Mouse (Mus musculus) granulocyte monocyte progenitor cell, adult 5-6 weeks (primary cell): Measurements from ENCODE around the gene Dirc2. TPM values are rescaled to one million over a fixed set of nuclear protein-coding genes. Genes with fewer than 3 reads are reported as not detected.

Experiments
- ATAC-seq: replicated peaks from 2 replicates; pipeline ENCODE4 v1.8.0; 2016; ENCODE audit warnings: mild to moderate bottlenecking, moderate TSS enrichment, inconsistent platforms; ENCODE audit not compliant: poor library complexity, severe bottlenecking
- total RNA-seq, 2 experiments: library from RNA; stranded (forward) in 1 of 2; stranded (reverse) in 1 of 2; fragments of 200-712, 200-1000 nt in 1 of 2; fragments of >200 nt in 1 of 2; fragmentation: Nextera tagmentation in 1 of 2; gene quantifications; 2 replicates each; pipeline ENCODE4 v1.2.3; 2014 to 2017

The Dirc2 gene
- total RNA-seq, 2 experiments from 2014 or later = 15.8 to 31.7 TPM

- ATAC-seq = peak; percentile 89
Observed at GRCm38 (mm10) chr16:35776737-35777136, 7.6 kb upstream of the Dirc2 start.

GRCm38 (mm10) chr16:35775835-35776234, 6.7 kb upstream of the Dirc2 start:
- ATAC-seq = no peak

DNA sequence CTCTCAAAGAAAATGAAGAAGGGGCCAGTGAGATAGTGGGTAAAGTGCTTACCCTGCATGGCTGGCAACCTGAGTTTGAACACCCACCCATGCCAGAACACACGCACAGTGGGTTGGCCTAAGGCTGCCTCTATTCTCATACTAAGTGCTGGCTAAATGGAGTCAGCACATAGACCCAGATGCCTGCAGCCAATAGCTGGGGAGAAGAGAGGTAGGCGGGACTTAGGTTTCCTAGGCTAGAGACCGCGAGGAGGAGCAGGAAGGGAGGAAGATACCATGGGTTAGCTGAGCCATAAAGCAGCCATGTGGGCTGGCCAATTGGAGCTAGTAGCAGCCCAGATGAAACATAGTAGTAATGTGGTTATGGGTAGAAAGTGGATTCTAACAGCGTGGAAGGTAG, 3.4 kb upstream of the Dirc2 start:
- no peak for ATAC-seq

DNA sequence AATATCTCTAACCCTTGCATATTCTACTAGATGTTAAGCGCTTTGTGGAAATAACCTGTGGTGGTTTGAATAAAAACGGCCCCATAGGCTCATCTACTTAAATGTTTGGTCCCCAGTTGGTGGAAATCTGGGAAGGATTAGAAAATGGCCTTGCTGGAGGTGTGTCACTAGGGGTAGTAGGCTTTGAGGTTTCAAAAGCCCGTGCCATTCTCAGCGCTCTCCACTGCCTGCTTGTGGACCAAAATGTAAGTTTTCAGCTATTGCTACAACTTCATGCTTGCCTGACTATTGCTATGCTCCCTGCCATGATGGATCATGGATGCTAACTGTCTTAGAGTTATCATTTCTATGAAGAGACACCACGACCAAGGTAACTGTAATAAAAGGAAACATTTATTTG, 2.5 kb upstream of the Dirc2 start:
- ATAC-seq = no peak

DNA sequence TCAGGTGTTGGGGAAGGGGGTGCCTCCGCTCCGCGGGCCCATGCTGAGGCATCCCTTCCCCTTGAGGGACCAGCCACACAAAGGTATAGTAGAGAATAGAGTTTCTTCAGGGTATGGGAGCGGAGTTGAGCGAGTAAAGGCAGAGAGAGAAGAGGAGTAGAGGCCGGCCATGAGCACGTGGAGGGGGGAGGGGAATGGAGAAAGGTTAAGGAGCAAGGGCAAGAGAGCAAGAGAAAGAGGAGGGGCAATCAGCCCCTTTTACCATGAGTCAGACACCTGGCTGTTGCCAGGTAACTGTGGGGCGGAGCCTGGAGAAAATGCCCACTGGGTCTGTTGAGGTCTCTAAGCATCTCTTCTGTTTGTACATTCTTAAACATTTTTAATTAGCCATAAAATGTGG, 2.0 kb upstream of the Dirc2 start:
- ATAC-seq = no peak

GRCm38 (mm10) chr16:35769878-35770657, 912 bp upstream of the Dirc2 start, which contains the start of gene Hspbap1:
Gene Hspbap1 (plus strand): TSS chr16:35770375.
- peak; percentile 65 for ATAC-seq

DNA sequence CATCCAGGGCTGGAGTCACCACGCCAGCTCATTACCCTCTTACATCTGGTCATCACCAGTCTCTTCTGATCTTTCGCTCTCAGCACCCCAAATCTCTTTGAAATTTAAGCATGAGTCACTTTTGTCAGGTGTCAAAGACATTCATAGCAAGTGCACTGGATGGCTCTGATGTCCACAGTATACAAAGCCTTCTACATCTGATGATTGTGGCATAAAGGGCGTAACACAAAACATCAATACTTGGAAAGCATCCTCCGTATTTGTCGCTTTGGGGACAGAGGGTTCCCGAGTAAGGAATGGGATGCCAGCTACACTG, 729 bp downstream of the Dirc2 start:
- ATAC-seq = no peak

DNA sequence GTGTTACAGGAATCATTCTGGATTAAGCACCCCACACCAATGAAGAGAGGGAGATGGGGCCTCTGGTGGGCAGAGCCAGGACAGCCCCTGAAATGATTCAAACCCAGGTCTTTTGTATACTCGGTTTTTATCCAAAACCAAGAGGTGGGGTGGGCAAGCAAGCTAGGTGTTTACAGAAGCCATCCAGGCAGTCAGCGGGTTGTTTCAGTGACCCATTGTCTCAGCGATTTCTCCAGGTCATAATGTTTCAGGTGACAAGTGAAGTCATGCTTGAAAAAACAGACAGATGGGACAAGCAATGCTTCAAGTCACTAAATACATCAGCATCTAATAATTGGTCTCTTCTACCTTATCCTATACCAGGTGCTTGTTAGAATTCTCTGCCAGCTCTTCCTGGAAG, 2.8 kb downstream of the Dirc2 start:
- no peak for ATAC-seq

DNA sequence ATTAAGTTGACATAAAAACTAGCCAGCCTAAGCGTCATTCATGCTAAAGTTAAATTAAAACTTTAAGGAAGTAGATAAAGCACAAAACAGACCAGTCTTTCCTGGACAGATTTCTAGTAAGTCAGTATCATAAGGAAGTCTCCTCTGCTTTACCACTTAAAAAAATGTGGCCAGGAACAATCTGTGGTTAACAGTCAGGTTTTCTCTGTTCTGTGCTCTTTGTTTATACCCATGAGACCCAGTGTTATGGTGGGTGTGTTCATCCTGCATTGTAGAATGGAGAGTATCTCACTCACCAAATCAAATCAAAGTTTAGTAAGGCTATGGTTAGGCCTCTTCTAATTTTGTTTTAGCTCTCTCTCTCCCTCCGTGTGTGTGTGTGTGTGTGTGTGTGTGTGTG, 3.7 kb downstream of the Dirc2 start:
- ATAC-seq = peak; percentile 32

- ATAC-seq = no peak
Observed at GRCm38 (mm10) chr16:35764941-35765340, 4.2 kb downstream of the Dirc2 start.

DNA sequence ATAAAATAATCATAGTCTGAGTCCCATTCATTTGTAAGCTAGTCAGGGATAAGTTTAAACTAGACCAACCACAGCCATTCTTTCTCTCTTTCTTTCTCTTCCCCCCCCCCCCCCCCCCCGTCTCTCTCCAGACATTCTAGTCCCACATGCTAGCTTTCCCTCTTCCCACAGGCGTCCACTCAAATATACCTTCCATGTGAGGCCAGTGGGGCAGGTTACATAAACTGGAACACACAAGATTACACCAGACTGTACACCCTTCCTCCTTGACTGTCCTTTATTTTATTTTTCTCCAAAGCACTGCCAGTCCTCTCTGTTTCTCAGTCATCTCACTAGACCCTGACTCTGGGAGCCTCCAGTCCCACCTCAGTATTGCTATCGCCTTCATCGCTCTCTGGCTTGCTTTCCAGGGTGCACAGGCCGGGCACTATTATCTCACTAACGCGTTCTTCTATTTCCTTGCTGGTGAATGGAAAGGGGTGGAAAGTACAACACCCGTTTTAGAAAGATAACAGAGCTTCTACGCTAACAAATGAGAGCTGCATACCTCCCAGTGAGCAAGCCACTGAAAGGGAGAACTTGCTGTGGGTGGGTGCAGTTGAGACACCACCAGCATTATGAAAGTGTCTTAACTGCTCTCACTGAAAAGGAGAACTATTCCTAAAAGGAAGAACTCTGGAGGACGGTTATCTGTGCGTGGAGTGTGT, 5.4 kb downstream of the Dirc2 start:
- ATAC-seq = peak; percentile 80

GRCm38 (mm10) chr16:35759401-35759800, 9.8 kb downstream of the Dirc2 start:
- ATAC-seq = no peak

DNA sequence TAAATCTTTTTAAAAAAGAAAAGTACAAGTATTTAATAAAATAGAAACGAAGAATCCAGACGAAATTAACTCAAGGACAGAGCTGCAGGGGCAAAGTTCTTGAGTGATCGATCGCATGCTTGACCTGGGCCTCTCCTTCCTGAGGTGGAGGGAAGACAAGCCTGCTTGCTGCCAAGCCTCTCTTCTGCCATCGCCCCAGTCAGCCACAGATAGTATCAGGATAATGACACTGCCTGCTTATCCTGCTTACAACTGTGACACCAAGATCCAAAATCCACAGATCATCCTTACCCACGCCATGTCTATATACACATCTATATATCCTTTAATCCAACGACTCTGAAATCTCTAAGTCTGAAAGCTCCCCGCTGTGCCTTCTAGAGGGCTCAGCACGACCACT, 12.5 kb downstream of the Dirc2 start:
- ATAC-seq = no peak

GRCm38 (mm10) chr16:35755502-35756334, 13.4 kb downstream of the Dirc2 start:
- ATAC-seq = peak; percentile 83

DNA sequence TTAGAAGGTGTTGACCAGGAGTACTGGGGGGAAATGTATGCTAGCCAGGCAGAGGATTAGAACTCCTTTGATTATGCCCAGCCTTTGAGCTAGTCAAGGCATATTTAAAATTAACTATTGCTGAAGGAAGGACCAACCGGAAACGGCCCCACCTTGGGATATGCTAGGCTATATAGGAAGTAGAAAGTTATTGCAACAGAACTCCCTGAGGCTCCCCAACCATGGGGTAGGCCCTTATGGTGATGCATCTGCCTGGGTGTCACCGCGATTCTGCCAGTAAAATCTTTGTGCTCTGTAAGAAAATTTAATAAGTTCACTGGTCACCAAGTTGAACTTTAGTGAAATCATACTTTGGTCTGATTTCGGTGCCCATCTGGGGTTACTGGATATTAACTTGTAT, 15.2 kb downstream of the Dirc2 start:
- peak; percentile 57 for ATAC-seq

DNA sequence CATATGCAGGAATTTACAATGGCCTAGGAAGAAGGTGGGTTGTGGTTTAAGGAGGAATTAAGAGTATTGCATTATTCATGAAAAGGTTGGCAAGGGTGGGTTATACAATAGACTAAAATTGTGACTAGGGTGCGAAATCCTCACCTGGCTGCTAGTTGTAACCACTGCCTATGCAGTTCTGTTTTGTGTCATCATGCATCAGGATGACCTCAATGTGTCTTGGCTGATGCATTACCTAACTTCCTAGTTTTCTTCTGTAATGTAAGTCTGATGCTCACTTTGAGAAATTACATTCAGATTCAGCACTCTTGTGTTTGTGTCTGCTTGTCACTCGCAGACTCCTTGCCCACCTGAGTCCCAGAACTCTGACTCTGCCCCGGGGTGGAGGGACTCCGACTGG, 17.3 kb downstream of the Dirc2 start:
- ATAC-seq = peak; percentile 31; the same call in 1 of the 2 replicates

DNA sequence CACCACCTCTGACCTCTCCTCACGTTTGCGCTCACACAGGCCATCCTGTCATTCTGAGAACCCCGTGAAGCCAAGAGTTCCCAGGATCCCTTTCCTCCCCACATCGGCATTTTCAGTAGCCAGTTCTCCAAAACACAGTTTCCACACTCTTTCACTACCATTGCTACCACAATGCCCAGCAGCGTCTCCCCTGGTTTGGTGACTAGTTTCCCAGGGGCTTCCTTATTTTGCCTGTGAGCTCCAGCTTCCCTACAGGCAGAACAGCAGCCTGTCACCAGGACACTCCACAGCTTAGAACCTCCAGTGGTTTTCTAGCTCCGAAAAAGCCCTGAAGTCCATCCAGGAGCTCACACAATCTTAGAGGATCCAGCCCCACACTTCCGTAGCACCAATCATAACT, 19.8 kb downstream of the Dirc2 start:
- peak; percentile 62 for ATAC-seq

DNA sequence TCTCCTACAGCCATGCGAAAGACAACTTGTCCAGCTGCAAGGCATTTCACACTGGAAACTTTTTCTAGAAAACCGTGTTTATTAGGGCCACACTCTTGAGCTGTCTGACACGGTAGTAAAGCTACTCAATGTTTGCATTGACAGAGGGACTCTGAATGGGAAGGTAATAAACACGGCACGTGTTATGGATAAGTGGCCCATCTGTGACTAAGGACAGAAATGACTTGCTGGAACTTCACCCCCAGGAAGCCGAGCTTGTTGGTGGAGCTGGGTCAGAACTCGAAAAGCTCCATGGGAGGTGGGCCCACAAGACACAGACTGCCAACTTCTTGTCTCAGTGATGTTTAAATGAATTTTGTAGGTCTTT, 20.9 kb downstream of the Dirc2 start:
- ATAC-seq = no peak

- no peak for ATAC-seq
Observed at GRCm38 (mm10) chr16:35747417-35748236, 21.5 kb downstream of the Dirc2 start.

DNA sequence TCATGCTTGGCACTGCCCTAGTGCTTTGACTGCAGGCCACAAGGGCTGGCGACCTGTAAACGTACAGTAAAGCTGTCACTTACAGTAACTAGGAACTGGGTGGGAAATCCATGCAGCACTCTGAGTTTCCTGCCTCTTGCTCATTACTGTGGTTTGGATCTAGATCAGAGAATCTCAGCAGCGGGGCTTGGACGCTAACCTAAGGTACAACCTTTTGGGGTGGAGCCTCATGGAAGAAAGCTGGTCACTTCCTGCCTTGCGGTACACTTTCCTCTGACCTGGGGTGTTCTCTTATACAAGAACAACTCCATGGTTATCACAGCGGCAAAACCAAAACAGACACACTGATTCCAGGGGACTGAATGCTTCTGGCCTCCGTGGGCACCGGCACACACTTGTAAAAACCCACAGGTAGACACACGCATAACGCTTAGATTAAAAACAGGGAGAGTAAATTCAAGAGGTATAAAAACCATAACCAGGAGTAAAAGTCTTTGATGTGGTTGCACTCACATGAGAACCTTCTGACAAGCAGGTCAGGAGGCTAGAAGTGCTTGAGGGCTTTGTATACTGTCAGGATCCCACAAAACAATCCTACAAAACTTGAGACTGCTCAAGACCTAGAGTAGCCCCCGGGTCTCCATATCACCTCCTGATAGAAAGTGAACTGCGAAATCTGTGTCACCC, 26.8 kb downstream of the Dirc2 start:
- peak; percentile 54 for ATAC-seq
